Mouse (Mus musculus) ES-Bruce4 (cell line): ENCODE data around the gene Ufc1.

Experiments
- CTCF ChIP-seq: IDR thresholded peaks from one replicate; pipeline ENCODE4 v1.8.1; 2011; ENCODE audit warnings: low read depth, low read length
- EP300 ChIP-seq: IDR thresholded peaks from 2 replicates; pipeline ENCODE4 v1.6.1; 2011; ENCODE audit warnings: low read depth, low read length; ENCODE audit not compliant: insufficient read depth
- POLR2A ChIP-seq: IDR thresholded peaks from one replicate; pipeline ENCODE4 v1.8.1; 2011; ENCODE audit warnings: low read length; ENCODE audit not compliant: insufficient read depth

- TF ChIP-seq CTCF = no peak
- TF ChIP-seq POLR2A = no peak
- TF ChIP-seq EP300 = no peak
Measured at GRCm38 (mm10) chr1:171322012-171322411, 27.2 kb upstream of the Ufc1 start.
